Mouse (Mus musculus): ENCODE results near the gene AA986860.
A peak's percentile ranks its signal among the peaks of the same experiment; 100 is the strongest.

Gene AA986860

GRCm38 (mm10) chr1:130734852-130735251, 3.1 kb downstream of the AA986860 start:
- DNase-seq (ENCODE audit: low spot score): no peak

GRCm38 (mm10) chr1:130737411-130737881, 5.7 kb downstream of the AA986860 start:
- no peak for DNase-seq (ENCODE audit: low spot score)

- DNase-seq (ENCODE audit: low spot score): no peak
These were observed 6.1 kb downstream of the AA986860 start for GRCm38 (mm10) chr1:130737916-130738315.

- no peak for DNase-seq (ENCODE audit: low spot score)
These were observed 6.9 kb downstream of the AA986860 start for GRCm38 (mm10) chr1:130738551-130739106.

- no peak for DNase-seq (ENCODE audit: low spot score)
These were observed 7.9 kb downstream of the AA986860 start for GRCm38 (mm10) chr1:130739636-130740035.

GRCm38 (mm10) chr1:130740227-130740648, 8.5 kb downstream of the AA986860 start:
- no peak for DNase-seq (ENCODE audit: low spot score)

- peak; percentile 75 for DNase-seq (ENCODE audit: low spot score)
These were observed 9.3 kb downstream of the AA986860 start for GRCm38 (mm10) chr1:130740781-130741720.

- no peak for DNase-seq (ENCODE audit: low spot score)
These were observed 10.4 kb downstream of the AA986860 start for GRCm38 (mm10) chr1:130742201-130742600.

- no peak for DNase-seq (ENCODE audit: low spot score)
These were observed 12.0 kb downstream of the AA986860 start for GRCm38 (mm10) chr1:130743775-130744174.

GRCm38 (mm10) chr1:130744217-130744616, 12.4 kb downstream of the AA986860 start:
- no peak for DNase-seq (ENCODE audit: low spot score)

- DNase-seq (ENCODE audit: low spot score): no peak
These were observed 13.2 kb downstream of the AA986860 start for GRCm38 (mm10) chr1:130744961-130745360.

GRCm38 (mm10) chr1:130745591-130745990, 13.8 kb downstream of the AA986860 start:
- DNase-seq (ENCODE audit: low spot score): no peak

GRCm38 (mm10) chr1:130746819-130747218, 15.0 kb downstream of the AA986860 start:
- DNase-seq (ENCODE audit: low spot score): no peak

GRCm38 (mm10) chr1:130759689-130760088, 27.9 kb downstream of the AA986860 start:
- DNase-seq (ENCODE audit: low spot score): no peak

- DNase-seq (ENCODE audit: low spot score): no peak
These were observed 29.8 kb downstream of the AA986860 start for GRCm38 (mm10) chr1:130761597-130761996.

GRCm38 (mm10) chr1:130762045-130762760, 30.4 kb downstream of the AA986860 start:
- no peak for DNase-seq (ENCODE audit: low spot score)

GRCm38 (mm10) chr1:130764027-130764461, 32.3 kb downstream of the AA986860 start:
- DNase-seq (ENCODE audit: low spot score): no peak

- no peak for DNase-seq (ENCODE audit: low spot score)
These were observed 35.3 kb downstream of the AA986860 start for GRCm38 (mm10) chr1:130767066-130767465.

- no peak for DNase-seq (ENCODE audit: low spot score)
These were observed 38.1 kb downstream of the AA986860 start for GRCm38 (mm10) chr1:130769925-130770324.

GRCm38 (mm10) chr1:130770487-130770886, 38.7 kb downstream of the AA986860 start:
- DNase-seq (ENCODE audit: low spot score): no peak

GRCm38 (mm10) chr1:130770981-130771494, 39.3 kb downstream of the AA986860 start:
- DNase-seq (ENCODE audit: low spot score): no peak

- DNase-seq (ENCODE audit: low spot score): no peak
These were observed 43.5 kb downstream of the AA986860 start for GRCm38 (mm10) chr1:130775234-130775633.
